Mouse (Mus musculus) adrenal gland, postnatal 14 days (tissue): ENCODE data around the gene Intu. TPM values are rescaled to one million over a fixed set of nuclear protein-coding genes. Genes with fewer than 3 reads are reported as not detected.

Experiments
- DNase-seq: peaks from one replicate; pipeline ENCODE4 v3.0.0; 2021; ENCODE audit warnings: mixed read lengths
- long read RNA-seq, 2 experiments: library from polyadenylated mRNA; stranded (forward); transcript quantifications; one replicate each; pipeline ENCODE4 v2.0.0; 2021
- total RNA-seq: library from RNA; stranded (reverse); gene quantifications from 2 replicates; pipeline ENCODE4 v1.2.3, GENCODE M21; 2021

Intu gene
- total RNA-seq: 2.7 and 2.9 TPM in 2 replicates
- long read RNA-seq, experiment 1, partial matches to known transcripts: 2 of 2 reads
- long read RNA-seq, experiment 1, other reads (novel, unspliced or antisense): 0 of 2 reads
- long read RNA-seq, experiment 2, partial matches to known transcripts: 4 of 4 reads
- long read RNA-seq, experiment 2, other reads (novel, unspliced or antisense): 0 of 4 reads

GRCm38 (mm10) chr3:40531286-40532141 lies at the start of gene Intu:
TSS of gene Intu (plus strand) at chr3:40531286.
- DNase-seq: peak; percentile 79

- DNase-seq: no peak
Observed at GRCm38 (mm10) chr3:40483221-40483654, 47.8 kb upstream of the Intu start.

- no peak for DNase-seq
Observed at GRCm38 (mm10) chr3:40487381-40487780, 43.7 kb upstream of the Intu start.

GRCm38 (mm10) chr3:40491742-40492141 lies 39.3 kb upstream of the Intu start:
- DNase-seq: no peak

- peak; percentile 12 for DNase-seq
Observed at GRCm38 (mm10) chr3:40498898-40499297, 32.2 kb upstream of the Intu start.

- no peak for DNase-seq
Observed at GRCm38 (mm10) chr3:40500157-40500808, 30.8 kb upstream of the Intu start.

- DNase-seq: no peak
Observed at GRCm38 (mm10) chr3:40504377-40504776, 26.7 kb upstream of the Intu start.

- no peak for DNase-seq
Observed at GRCm38 (mm10) chr3:40505451-40506014, 25.6 kb upstream of the Intu start.

- no peak for DNase-seq
Observed at GRCm38 (mm10) chr3:40508927-40509576, 22.0 kb upstream of the Intu start.

GRCm38 (mm10) chr3:40510567-40510966 lies 20.5 kb upstream of the Intu start:
- DNase-seq: peak; percentile 63

GRCm38 (mm10) chr3:40512936-40513829 lies 17.9 kb upstream of the Intu start:
- no peak for DNase-seq

- DNase-seq: no peak
Observed at GRCm38 (mm10) chr3:40518240-40518639, 12.8 kb upstream of the Intu start.

GRCm38 (mm10) chr3:40519555-40519954 lies 11.5 kb upstream of the Intu start:
- DNase-seq: no peak

- DNase-seq: no peak
Observed at GRCm38 (mm10) chr3:40520567-40520966, 10.5 kb upstream of the Intu start.

- no peak for DNase-seq
Observed at GRCm38 (mm10) chr3:40522446-40522845, 8.6 kb upstream of the Intu start.

GRCm38 (mm10) chr3:40522846-40523245 lies 8.2 kb upstream of the Intu start:
- DNase-seq: no peak

- DNase-seq: no peak
Observed at GRCm38 (mm10) chr3:40523371-40523783, 7.7 kb upstream of the Intu start.

GRCm38 (mm10) chr3:40524841-40525240 lies 6.2 kb upstream of the Intu start:
- no peak for DNase-seq

- DNase-seq: peak; percentile 65
Observed at GRCm38 (mm10) chr3:40525341-40525740, 5.7 kb upstream of the Intu start.

GRCm38 (mm10) chr3:40526095-40526494 lies 5.0 kb upstream of the Intu start:
- DNase-seq: no peak

- no peak for DNase-seq
Observed at GRCm38 (mm10) chr3:40527218-40527617, 3.9 kb upstream of the Intu start.
